Mouse (Mus musculus) hindbrain, postnatal 0 days (tissue): ENCODE measurements around the gene Dis3l2. TPM values are rescaled to one million over a fixed set of nuclear protein-coding genes. Genes with fewer than 3 reads are reported as not detected.

Source experiments
- ATAC-seq: fragments of 200-750 bp; cut with Nextera tagmentation; 2 replicates; pipeline ENCODE4 v1.8.0; 2017; ENCODE audit warnings: mild to moderate bottlenecking, moderate TSS enrichment, moderate library complexity
- DNase-seq: peaks from one replicate; pipeline ENCODE4 v3.0.0-alpha.2; 2015; ENCODE audit warnings: low spot score
- H3K27ac ChIP-seq: fragments of 300-500 bp; sonication (generic); 2 replicates; pipeline ENCODE4 v1.5.1; 2014; ENCODE audit warnings: mild to moderate bottlenecking
- H3K27me3 ChIP-seq: fragments of 300-500 bp; sonication (generic); 2 replicates; pipeline ENCODE4 v1.6.1; 2014; ENCODE audit warnings: low read length, mixed read lengths; ENCODE audit not compliant: insufficient read depth
- H3K36me3 ChIP-seq: fragments of 300-500 bp; sonication (generic); 2 replicates; pipeline ENCODE4 v1.6.1; 2014; ENCODE audit warnings: low read length, mixed read lengths; ENCODE audit not compliant: insufficient read depth
- H3K4me1 ChIP-seq: fragments of 300-500 bp; sonication (generic); 2 replicates; pipeline ENCODE4 v1.6.1; 2014; ENCODE audit warnings: antibody characterized with exemption, low read length, mixed read lengths; ENCODE audit not compliant: insufficient read depth
- H3K4me2 ChIP-seq: fragments of 300-500 bp; sonication (generic); 2 replicates; pipeline ENCODE4 v1.6.1; 2014; ENCODE audit warnings: low read depth, mild to moderate bottlenecking, low read length, moderate library complexity, mixed read lengths
- H3K4me3 ChIP-seq: fragments of 300-500 bp; sonication (generic); 2 replicates; pipeline ENCODE4 v1.5.1; 2014; ENCODE audit warnings: low read length
- H3K9ac ChIP-seq: fragments of 300-500 bp; sonication (generic); replicated peaks from 2 replicates; pipeline ENCODE4 v1.6.1; 2014; ENCODE audit warnings: mild to moderate bottlenecking, low read length, moderate library complexity, mixed read lengths
- H3K9me3 ChIP-seq: fragments of 300-500 bp; sonication (generic); 2 replicates; pipeline ENCODE4 v1.6.1; 2016; ENCODE audit warnings: low read length, mixed read lengths
- CTCF ChIP-seq: IDR thresholded peaks from 2 replicates; pipeline ENCODE4 v1.5.1; 2016; ENCODE audit warnings: antibody characterized with exemption, control low read depth, low read depth
- WGBS: fragments of 180-500 bp; shearing (Covaris S2); extraction: QIAGEN DNeasy Blood & Tissue Kit; methylation state at CpG from one replicate; pipeline ENCODE4 v1.1.7; 2014; 5-methylcytosine and 5-hydroxymethylcytosine counted together
- polyA plus RNA-seq: library from polyadenylated mRNA; unstranded; fragments of >200 nt; fragmentation: Nextera tagmentation; extraction: Ambion mirVana; gene quantifications from 2 replicates; pipeline ENCODE4 v1.2.1, GENCODE M21; 2015
- total RNA-seq: library from RNA; depleted of rRNA; stranded (reverse); fragments of >200 nt; gene quantifications from 2 replicates; pipeline ENCODE4 v1.2.3, GENCODE M21; 2014

Dis3l2 gene
- total and polyA plus RNA-seq, 2 experiments from 2014 or later = 33.2 to 40.0 TPM

DNA sequence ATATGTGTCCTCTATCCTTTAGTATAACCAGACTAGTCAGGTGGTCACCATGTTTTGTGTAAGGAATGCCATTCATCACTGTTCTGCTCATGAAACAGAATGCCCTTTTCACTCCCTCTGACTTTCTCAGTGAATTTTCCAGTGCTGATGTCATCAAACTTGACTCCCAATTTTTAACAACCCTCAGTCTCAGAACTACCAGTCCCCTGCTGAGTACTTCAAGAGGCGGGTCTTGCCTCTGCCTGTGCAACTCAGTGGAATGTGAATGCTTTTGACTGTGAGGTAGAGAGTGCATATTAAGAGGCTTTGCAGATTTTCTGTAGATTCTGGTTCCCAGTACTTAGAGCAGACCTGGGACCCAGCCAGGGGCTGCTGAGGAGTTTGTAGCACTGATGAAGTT is 327.0 kb downstream of the Dis3l2 start:
- H3K4me3 ChIP-seq = no peak overlapping the region
- no peak overlapping the region for H3K9ac ChIP-seq
- no peaks in the 10 kb centered on the region for H3K27me3 ChIP-seq
- peaks cover 4% of the 10 kb centered on the region; the same call in 1 of the 2 replicates for H3K4me1 ChIP-seq
- DNase-seq = no peak
- no peaks in the 10 kb centered on the region for H3K9me3 ChIP-seq
- WGBS = 44% methylated on average over 1 of the region's 1 CpGs
- H3K27ac ChIP-seq = no peak overlapping the region
- H3K36me3 ChIP-seq = no peaks in the 10 kb centered on the region
- no peak for TF ChIP-seq CTCF
- ATAC-seq = 0 out of 2 replicates have a peak, but pooled peaks have one; percentile 33
- no peak overlapping the region for H3K4me2 ChIP-seq

DNA sequence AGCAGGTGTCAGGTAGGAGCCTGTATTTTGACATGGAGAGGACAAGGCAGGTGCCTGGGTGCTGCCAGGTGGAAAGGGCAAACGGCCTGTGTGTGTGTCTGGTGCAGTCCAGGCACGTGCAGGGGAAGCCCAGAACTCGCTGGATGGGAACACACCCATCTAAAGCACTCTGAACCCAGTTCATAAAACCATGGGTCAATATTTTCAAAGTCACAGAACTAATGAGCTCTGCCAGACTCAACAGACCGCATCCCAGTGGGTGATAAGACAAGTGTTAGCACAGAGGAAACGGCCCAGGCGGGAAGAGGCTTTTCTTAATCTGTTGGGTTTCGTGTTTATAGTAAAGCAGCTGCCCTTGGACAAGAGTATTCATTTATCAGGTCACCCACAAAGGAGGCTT is 328.9 kb downstream of the Dis3l2 start:
- H3K27ac ChIP-seq = no peak overlapping the region
- no peak overlapping the region for H3K4me3 ChIP-seq
- no peak for ATAC-seq
- no peak overlapping the region for H3K4me2 ChIP-seq
- TF ChIP-seq CTCF = no peak
- H3K9me3 ChIP-seq = no peaks in the 10 kb centered on the region
- peaks cover 12% of the 10 kb centered on the region for H3K4me1 ChIP-seq
- no peak overlapping the region for H3K9ac ChIP-seq
- no peaks in the 10 kb centered on the region for H3K27me3 ChIP-seq
- DNase-seq = no peak
- 61% methylated on average over 7 of the region's 7 CpGs for WGBS
- no peaks in the 10 kb centered on the region for H3K36me3 ChIP-seq

DNA sequence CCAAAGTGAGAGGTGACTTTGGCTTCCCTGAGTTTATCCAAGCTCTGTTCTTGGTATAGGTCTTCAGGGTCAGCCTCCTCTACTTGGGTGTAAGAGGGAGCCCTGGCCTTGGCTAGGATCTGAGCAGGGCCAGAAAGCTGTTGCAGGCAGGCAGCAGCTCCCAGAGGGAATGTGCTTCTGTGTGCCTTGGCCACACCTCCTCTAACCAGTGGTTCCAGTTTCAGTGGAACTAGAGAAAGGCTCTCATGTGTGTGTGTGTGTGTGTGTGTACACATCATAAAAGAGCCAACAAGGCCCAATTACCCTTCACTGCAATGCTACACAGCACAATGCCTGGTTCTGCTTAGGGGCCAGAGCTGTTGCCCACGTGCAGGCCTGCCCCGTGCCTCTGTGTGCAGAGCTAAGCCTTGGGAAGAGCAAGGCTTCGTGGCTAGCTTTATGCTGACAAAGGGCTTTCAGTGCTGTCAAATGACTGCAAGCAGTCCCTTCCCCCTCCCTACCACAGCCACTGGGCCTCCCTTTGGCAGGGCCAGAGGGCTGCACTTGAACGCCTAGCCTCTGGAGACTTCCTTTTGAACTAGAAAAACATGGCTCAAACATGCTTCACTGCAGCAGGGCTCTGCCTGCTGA is 332.0 kb downstream of the Dis3l2 start:
- H3K27ac ChIP-seq = peak overlapping the region; percentile 75

DNA sequence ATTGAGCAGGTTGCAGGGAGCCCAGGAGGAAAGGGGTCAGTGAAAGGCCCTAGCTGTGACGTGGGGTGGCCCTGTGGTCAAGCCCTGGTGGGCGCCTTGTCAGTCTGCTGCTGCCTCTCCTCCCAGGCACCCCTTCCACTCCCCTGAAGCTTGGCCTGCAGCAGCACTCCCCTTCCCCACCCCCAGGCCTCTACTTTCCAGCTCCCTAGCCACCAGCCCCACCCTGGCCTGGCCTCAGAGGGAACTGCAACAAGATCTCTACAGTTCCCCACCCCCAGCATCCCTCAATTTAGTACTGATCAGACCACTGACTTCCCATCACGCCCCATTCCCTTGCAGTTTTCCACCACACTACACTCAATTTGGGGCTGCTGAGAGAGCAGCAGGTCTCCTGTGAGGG is 332.7 kb downstream of the Dis3l2 start:
- DNase-seq (no peak), ATAC-seq (no peak)
- Histone ChIP-seq H3K9ac (no peak overlapping the region; the same call in 1 of the 2 replicates), H3K9me3 (no peaks in the 10 kb centered on the region), H3K4me1 (peaks cover 12% of the 10 kb centered on the region; the same call in 1 of the 2 replicates), H3K27ac (peak overlapping the region; percentile 75; the same call in 1 of the 2 replicates), H3K36me3 (no peaks in the 10 kb centered on the region), H3K4me2 (no peak overlapping the region), H3K4me3 (no peak overlapping the region), H3K27me3 (no peaks in the 10 kb centered on the region)
- WGBS = 49% methylated on average over 3 of the region's 3 CpGs
- TF ChIP-seq CTCF = no peak

More for the DNA sequence above, 332.0 kb downstream of the Dis3l2 start:
- 14% methylated on average over 4 of the region's 4 CpGs for WGBS
- Histone ChIP-seq H3K27me3 (no peaks in the 10 kb centered on the region), H3K36me3 (no peaks in the 10 kb centered on the region), H3K4me1 (peaks cover 12% of the 10 kb centered on the region), H3K4me3 (no peak overlapping the region), H3K9me3 (no peaks in the 10 kb centered on the region), H3K9ac (no peak overlapping the region), H3K4me2 (no peak overlapping the region)
- no peak for TF ChIP-seq CTCF
- DNase-seq = peak; percentile 58
- ATAC-seq = peak; percentile 84

DNA sequence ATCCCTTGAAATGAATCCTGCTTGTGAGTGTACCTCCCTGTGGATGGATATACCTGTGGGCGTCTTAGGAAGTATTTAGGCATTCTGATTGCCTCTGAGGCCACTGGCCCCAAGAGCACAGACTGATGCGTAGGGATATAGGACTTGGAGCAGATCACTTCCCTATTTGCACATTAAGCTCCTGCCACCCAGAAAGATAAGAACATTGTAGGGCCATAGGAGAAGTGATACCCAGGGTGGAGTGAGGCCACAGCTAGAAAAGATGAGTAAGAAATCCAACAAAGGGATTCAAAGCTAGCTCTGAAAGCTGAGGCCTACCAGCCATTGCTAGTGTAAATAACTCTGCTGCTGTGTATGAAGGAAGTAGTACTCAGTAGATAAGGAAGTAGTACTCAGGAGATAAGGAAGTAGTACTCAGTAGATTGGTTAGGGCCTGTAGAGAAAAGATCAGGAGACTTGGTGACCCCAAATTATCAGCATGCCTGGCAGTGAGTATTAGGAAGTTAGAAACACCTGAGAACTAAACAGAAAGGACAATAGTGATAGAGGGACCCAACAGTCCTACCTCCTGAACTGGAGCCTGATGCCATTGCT is 335.0 kb downstream of the Dis3l2 start:
- Histone ChIP-seq H3K36me3 (no peaks in the 10 kb centered on the region), H3K9me3 (no peaks in the 10 kb centered on the region), H3K27ac (no peak overlapping the region), H3K9ac (no peak overlapping the region), H3K4me3 (no peak overlapping the region), H3K4me2 (no peak overlapping the region), H3K27me3 (no peaks in the 10 kb centered on the region), H3K4me1 (peaks cover 8% of the 10 kb centered on the region; the same call in 1 of the 2 replicates)
- ATAC-seq (no peak), DNase-seq (no peak)
- no peak for TF ChIP-seq CTCF
- 92% methylated on average over 2 of the region's 2 CpGs for whole genome bisulfite sequencing

DNA sequence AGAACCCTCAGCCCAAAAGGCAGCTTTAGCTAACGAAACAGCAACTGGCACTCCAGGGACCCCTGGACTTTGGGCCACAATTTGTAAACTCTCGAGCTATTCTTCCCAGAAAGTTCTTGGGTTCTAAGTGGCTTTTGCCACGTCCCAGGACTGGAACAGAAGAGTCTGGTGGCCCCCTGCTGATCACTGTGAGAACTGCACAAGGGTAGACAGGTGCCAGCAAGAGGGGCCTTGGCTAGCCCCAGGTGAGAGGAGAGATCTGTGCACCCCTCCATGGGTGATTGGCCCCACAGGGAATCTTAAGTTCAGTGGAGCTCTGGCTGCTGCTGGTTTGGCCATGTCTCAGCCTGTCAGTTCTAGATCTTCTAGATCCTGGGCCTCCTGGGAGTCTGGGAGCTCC is 337.5 kb downstream of the Dis3l2 start:
- H3K4me2 ChIP-seq = no peak overlapping the region
- peak; percentile 50; the same call in 1 of the 2 replicates for ATAC-seq
- WGBS = 18% methylated on average over 3 of the region's 3 CpGs
- no peak overlapping the region for H3K4me3 ChIP-seq
- no peaks in the 10 kb centered on the region for H3K9me3 ChIP-seq
- no peaks in the 10 kb centered on the region for H3K36me3 ChIP-seq
- H3K4me1 ChIP-seq = peaks cover 6% of the 10 kb centered on the region; the same call in 1 of the 2 replicates
- DNase-seq = peak; percentile 77
- no peak overlapping the region for H3K27ac ChIP-seq
- TF ChIP-seq CTCF = peak; percentile 79
- no peaks in the 10 kb centered on the region for H3K27me3 ChIP-seq
- H3K9ac ChIP-seq = no peak overlapping the region
